Mouse (Mus musculus) stomach, postnatal 0 days (tissue): Measurements from ENCODE around the gene A030014E15Rik. TPM values are rescaled to one million over a fixed set of nuclear protein-coding genes. Genes with fewer than 3 reads are reported as not detected.

Experiments
- ATAC-seq: fragments of 200-750 bp; cut with Nextera tagmentation; 2 replicates; pipeline ENCODE4 v1.8.0; 2017; ENCODE audit not compliant: low FRiP score, low TSS enrichment
- DNase-seq: peaks from one replicate; pipeline ENCODE4 v3.0.0-alpha.2; 2016; ENCODE audit warnings: low spot score
- H3K27ac ChIP-seq: fragments of 300-500 bp; sonication (generic); replicated peaks from 2 replicates; pipeline ENCODE4 v1.5.1; 2014; ENCODE audit warnings: mild to moderate bottlenecking, control low read depth
- H3K27me3 ChIP-seq: fragments of 300-500 bp; sonication (generic); 2 replicates; pipeline ENCODE4 v1.6.1; 2014; ENCODE audit warnings: low read length; ENCODE audit not compliant: control insufficient read depth, insufficient read depth
- H3K36me3 ChIP-seq: fragments of 300-500 bp; sonication (generic); 2 replicates; pipeline ENCODE4 v1.6.1; 2014; ENCODE audit warnings: low read length, mixed read lengths; ENCODE audit not compliant: control insufficient read depth, insufficient read depth
- H3K4me1 ChIP-seq: fragments of 300-500 bp; sonication (generic); replicated peaks from 2 replicates; pipeline ENCODE4 v1.6.1; 2014; ENCODE audit warnings: antibody characterized with exemption; ENCODE audit not compliant: control insufficient read depth, insufficient read depth
- H3K4me2 ChIP-seq: fragments of 300-500 bp; sonication (generic); replicated peaks from 2 replicates; pipeline ENCODE4 v1.6.1; 2014; ENCODE audit warnings: low read depth, mild to moderate bottlenecking, control low read depth, moderate library complexity
- H3K4me3 ChIP-seq: fragments of 300-500 bp; sonication (generic); 2 replicates; pipeline ENCODE4 v1.5.1; 2014; ENCODE audit warnings: low read depth, low read length, control low read depth
- H3K9ac ChIP-seq: fragments of 300-500 bp; sonication (generic); 2 replicates; pipeline ENCODE4 v1.6.1; 2014; ENCODE audit warnings: mild to moderate bottlenecking, low read length, control low read depth, mixed read lengths
- H3K9me3 ChIP-seq: fragments of 300-500 bp; sonication (generic); 2 replicates; pipeline ENCODE4 v1.6.1; 2016; ENCODE audit warnings: low read length; ENCODE audit not compliant: control insufficient read depth
- CTCF ChIP-seq: IDR thresholded peaks from 2 replicates; pipeline ENCODE4 v1.5.1; 2016; ENCODE audit warnings: antibody characterized with exemption, low read depth, mild to moderate bottlenecking, moderate library complexity
- EP300 ChIP-seq: optimal IDR thresholded peaks from 2 replicates; pipeline ENCODE3; 2016; ENCODE audit warnings: antibody characterized with exemption
- whole genome bisulfite sequencing: fragments of 180-500 bp; shearing (Covaris S2); extraction: QIAGEN DNeasy Blood & Tissue Kit; methylation state at CpG from one replicate; pipeline ENCODE4 v1.1.7; 2014; 5-methylcytosine and 5-hydroxymethylcytosine counted together
- polyA plus RNA-seq: library from polyadenylated mRNA; unstranded; fragments of >200 nt; fragmentation: Nextera tagmentation; extraction: Ambion mirVana; gene quantifications from 2 replicates; pipeline ENCODE4 v1.2.1, GENCODE M21; 2015

A030014E15Rik gene
- polyA plus RNA-seq, 1 experiment from 2014 or later, result not detected

DNA sequence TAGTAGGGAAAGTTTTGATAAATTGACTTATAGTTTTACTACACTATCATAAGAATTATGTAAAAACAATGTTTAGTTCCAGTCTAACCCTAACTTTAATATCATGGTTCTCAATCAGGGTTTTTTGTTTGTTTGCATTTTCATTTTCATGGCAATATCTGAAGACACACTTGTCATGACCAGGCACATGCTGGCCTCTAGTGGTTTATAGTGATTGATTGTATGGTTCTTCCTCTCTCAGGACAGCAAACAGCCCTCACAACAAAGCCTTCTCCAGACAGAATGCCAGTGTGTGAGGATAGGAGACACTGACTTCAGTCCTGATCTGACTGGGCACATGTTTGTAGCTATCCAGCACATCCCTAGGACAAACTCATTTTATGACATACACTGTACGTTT is 48.5 kb downstream of the A030014E15Rik start:
- no peak for ATAC-seq
- DNase-seq, result no peak
- Histone ChIP-seq H3K36me3 (no peaks in the 10 kb centered on the region), H3K4me3 (no peak overlapping the region), H3K9ac (no peak overlapping the region), H3K9me3 (no peaks in the 10 kb centered on the region), H3K4me1 (no peaks in the 10 kb centered on the region), H3K4me2 (no peak overlapping the region), H3K27me3 (no peaks in the 10 kb centered on the region), H3K27ac (no peak overlapping the region)
- TF ChIP-seq EP300 (no peak), CTCF (no peak; the same call in 1 of the 2 replicates)
- 76% methylated on average over 1 of the region's 1 CpGs for WGBS

DNA sequence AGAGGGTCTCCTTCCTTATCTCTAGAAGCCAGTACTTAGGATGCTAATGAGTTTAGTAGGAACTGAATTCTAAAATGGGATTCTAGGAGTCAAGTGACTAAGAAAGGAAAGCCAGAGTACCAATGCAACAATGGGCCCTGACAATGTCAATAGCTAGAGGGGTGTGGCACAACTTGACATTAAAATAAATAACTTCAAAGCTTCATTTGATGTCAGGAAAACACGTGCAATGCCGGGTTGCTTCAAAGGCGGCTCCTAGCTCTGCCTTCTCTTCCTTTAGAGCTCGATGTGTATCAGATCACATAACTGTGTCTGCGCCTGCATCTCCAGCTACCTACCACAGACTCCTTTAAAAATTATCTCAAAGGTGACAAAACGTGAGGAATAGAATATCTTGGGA is 49.2 kb downstream of the A030014E15Rik start:
- ATAC-seq, result no peak
- no peaks in the 10 kb centered on the region for H3K9me3 ChIP-seq
- H3K27me3 ChIP-seq, result no peaks in the 10 kb centered on the region
- no peaks in the 10 kb centered on the region for H3K4me1 ChIP-seq
- 46% methylated on average over 6 of the region's 6 CpGs for WGBS
- TF ChIP-seq CTCF (no peak), EP300 (no peak)
- H3K4me3 ChIP-seq, result no peak overlapping the region
- H3K36me3 ChIP-seq, result no peaks in the 10 kb centered on the region
- no peak overlapping the region for H3K9ac ChIP-seq
- DNase-seq, result no peak
- H3K27ac ChIP-seq, result no peak overlapping the region
- no peak overlapping the region for H3K4me2 ChIP-seq

DNA sequence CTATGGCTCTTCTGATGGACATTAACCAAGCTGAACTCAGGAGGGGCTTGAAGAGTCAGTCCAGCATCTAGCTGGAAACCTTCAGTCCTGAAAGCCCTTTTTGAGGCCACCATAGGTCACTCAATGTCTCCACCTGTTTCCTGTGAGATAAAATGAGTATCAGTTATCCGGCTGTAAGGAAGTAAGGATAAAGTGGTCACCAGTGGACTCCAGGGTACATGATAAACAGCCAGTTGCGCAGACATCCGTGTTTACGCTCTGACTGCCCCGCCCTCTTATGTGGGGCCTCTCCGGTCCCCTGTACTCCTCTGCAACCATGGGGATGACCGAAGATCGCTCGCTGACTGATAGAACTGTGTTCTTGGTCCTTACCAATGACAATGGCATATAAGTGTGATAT is 49.6 kb downstream of the A030014E15Rik start:
- ATAC-seq, result peak; percentile 45; the same call in 1 of the 2 replicates
- WGBS, result 56% methylated on average over 9 of the region's 9 CpGs
- DNase-seq, result no peak
- Histone ChIP-seq H3K27me3 (no peaks in the 10 kb centered on the region), H3K4me3 (no peak overlapping the region), H3K9me3 (no peaks in the 10 kb centered on the region), H3K9ac (no peak overlapping the region), H3K36me3 (no peaks in the 10 kb centered on the region), H3K4me1 (no peaks in the 10 kb centered on the region), H3K27ac (no peak overlapping the region), H3K4me2 (no peak overlapping the region)
- TF ChIP-seq CTCF, result no peak
- no peak for TF ChIP-seq EP300

Other genes starting within 250 kb of the A030014E15Rik start
- gene Mff, start 200.0 kb upstream of the A030014E15Rik start, polyA plus RNA-seq, result 149 and 151 TPM in 2 replicates
- gene Tm4sf20, start 156.5 kb upstream of the A030014E15Rik start, polyA plus RNA-seq, result 0.21 and 1.0 TPM in 2 replicates
- not detected in 2 replicates for gene Gm47791, start 153.7 kb upstream of the A030014E15Rik start, polyA plus RNA-seq
- 18.2 and 18.8 TPM in 2 replicates for gene Agfg1, start 85.4 kb upstream of the A030014E15Rik start, polyA plus RNA-seq
- gene A030005L19Rik, start 11.6 kb upstream of the A030014E15Rik start, polyA plus RNA-seq, result not detected in 2 replicates
- gene Gm6217, start 6.5 kb downstream of the A030014E15Rik start, polyA plus RNA-seq, result not detected in 2 replicates
- gene A030003K21Rik, start 18.5 kb downstream of the A030014E15Rik start, polyA plus RNA-seq, result not detected in 2 replicates
- gene Gm7544, start 31.1 kb downstream of the A030014E15Rik start, polyA plus RNA-seq, result not detected in 2 replicates
- not detected in 2 replicates for gene Gm47955, start 35.4 kb downstream of the A030014E15Rik start, polyA plus RNA-seq
- not detected in 2 replicates for gene Gm47959, start 75.6 kb downstream of the A030014E15Rik start, polyA plus RNA-seq
- 0.34 and 0.45 TPM in 2 replicates for gene Slc19a3, start 113.5 kb downstream of the A030014E15Rik start, polyA plus RNA-seq
- not detected in 2 replicates for gene Krtap28-10, start 117.6 kb downstream of the A030014E15Rik start, polyA plus RNA-seq
- not detected in 2 replicates for gene Gm47969, start 120.0 kb downstream of the A030014E15Rik start, polyA plus RNA-seq
- not detected in 2 replicates for gene A030005K14Rik, start 134.5 kb downstream of the A030014E15Rik start, polyA plus RNA-seq
- not detected in 2 replicates for gene Krtap28-13, start 136.0 kb downstream of the A030014E15Rik start, polyA plus RNA-seq
- gene Ccl20, start 191.8 kb downstream of the A030014E15Rik start, polyA plus RNA-seq, result 6.2 and 15.2 TPM in 2 replicates
- 0.12 and 0.18 TPM in 2 replicates for gene Daw1, start 234.8 kb downstream of the A030014E15Rik start, polyA plus RNA-seq